Mouse (Mus musculus): ENCODE measurements around the gene Spata3. TPM values are rescaled to one million over a fixed set of nuclear protein-coding genes. Genes with fewer than 3 reads are reported as not detected.
A peak's percentile ranks its signal among the peaks of the same experiment; 100 is the strongest.

The Spata3 gene
- polyA plus RNA-seq, 1 experiment from 2014 or later = not detected

- H3K4me1 ChIP-seq = no peaks in the 10 kb centered on the region
- ATAC-seq (ENCODE audit: insufficient number of reproducible peaks, low FRiP score, low TSS enrichment, low read depth) = no peak
- H3K9ac ChIP-seq = no peak overlapping the region
- 62% methylated on average over 3 of the region's 3 CpGs for WGBS
- H3K4me2 ChIP-seq (replicated peaks) = no peak overlapping the region
- H3K4me3 ChIP-seq (replicated peaks) = no peak overlapping the region
- no peaks in the 10 kb centered on the region for H3K36me3 ChIP-seq
- peaks cover 5% of the 10 kb centered on the region; the same call in 1 of the 2 replicates for H3K27me3 ChIP-seq
- H3K27ac ChIP-seq (replicated peaks) = no peak overlapping the region
- H3K9me3 ChIP-seq (replicated peaks) = no peaks in the 10 kb centered on the region
Measured at GRCm38 (mm10) chr1:86038191-86038951, 21.8 kb downstream of the Spata3 start.

- Histone ChIP-seq H3K9ac (no peak overlapping the region), H3K4me2 (replicated peaks) (no peak overlapping the region), H3K27me3 (peaks cover 22% of the 10 kb centered on the region), H3K9me3 (replicated peaks) (no peaks in the 10 kb centered on the region), H3K36me3 (no peaks in the 10 kb centered on the region), H3K4me1 (no peaks in the 10 kb centered on the region), H3K4me3 (replicated peaks) (no peak overlapping the region), H3K27ac (replicated peaks) (no peak overlapping the region)
- no peak for ATAC-seq (ENCODE audit: insufficient number of reproducible peaks, low FRiP score, low TSS enrichment, low read depth)
- WGBS = 71% methylated on average over 4 of the region's 4 CpGs
Measured at GRCm38 (mm10) chr1:86040131-86040530, 23.5 kb downstream of the Spata3 start.

GRCm38 (mm10) chr1:86040817-86041216, 24.2 kb downstream of the Spata3 start:
- Histone ChIP-seq H3K27ac (replicated peaks) (no peak overlapping the region), H3K4me3 (replicated peaks) (no peak overlapping the region), H3K4me2 (replicated peaks) (no peak overlapping the region), H3K9ac (no peak overlapping the region), H3K9me3 (replicated peaks) (no peaks in the 10 kb centered on the region), H3K4me1 (peaks cover 2% of the 10 kb centered on the region), H3K36me3 (no peaks in the 10 kb centered on the region), H3K27me3 (peaks cover 28% of the 10 kb centered on the region)
- ATAC-seq (ENCODE audit: insufficient number of reproducible peaks, low FRiP score, low TSS enrichment, low read depth) = no peak
- WGBS = 92% methylated on average over 3 of the region's 3 CpGs

- Histone ChIP-seq H3K4me3 (replicated peaks) (no peak overlapping the region), H3K36me3 (no peaks in the 10 kb centered on the region), H3K9ac (no peak overlapping the region), H3K27me3 (peaks cover 62% of the 10 kb centered on the region), H3K4me1 (peaks cover 15% of the 10 kb centered on the region), H3K27ac (replicated peaks) (no peak overlapping the region), H3K9me3 (replicated peaks) (no peaks in the 10 kb centered on the region), H3K4me2 (replicated peaks) (no peak overlapping the region)
- 53% methylated on average over 4 of the region's 4 CpGs for WGBS
- ATAC-seq (ENCODE audit: insufficient number of reproducible peaks, low FRiP score, low TSS enrichment, low read depth) = no peak
Measured at GRCm38 (mm10) chr1:86045056-86045455, 28.4 kb downstream of the Spata3 start.

GRCm38 (mm10) chr1:86045848-86046805, 29.5 kb downstream of the Spata3 start, which contains the start of gene 2810459M11Rik:
Gene 2810459M11Rik, plus strand, starts transcription at chr1:86045863.
- H3K27me3 ChIP-seq = peaks cover 62% of the 10 kb centered on the region
- H3K4me3 ChIP-seq (replicated peaks) = peak within 1 kb of the TSS; percentile 53
- H3K9me3 ChIP-seq (replicated peaks) = no peaks in the 10 kb centered on the region
- ATAC-seq (ENCODE audit: insufficient number of reproducible peaks, low FRiP score, low TSS enrichment, low read depth) = peak; percentile 22; the same call in 1 of the 2 replicates
- H3K36me3 ChIP-seq = no peaks in the 10 kb centered on the region
- peak within 1 kb of the TSS; percentile 31 for H3K9ac ChIP-seq
- whole genome bisulfite sequencing = under 1% methylated on average over 102 of the region's 110 CpGs
- no peak within 1 kb of the TSS for H3K27ac ChIP-seq (replicated peaks)
- peak within 1 kb of the TSS; percentile 97 for H3K4me2 ChIP-seq (replicated peaks)
- H3K4me1 ChIP-seq = peaks cover 15% of the 10 kb centered on the region

GRCm38 (mm10) chr1:86046833-86047563, 30.4 kb downstream of the Spata3 start:
- H3K27me3 ChIP-seq = peaks cover 62% of the 10 kb centered on the region
- WGBS = 8% methylated on average over 24 of the region's 24 CpGs

GRCm38 (mm10) chr1:86048231-86048630, 31.6 kb downstream of the Spata3 start:
- no peak overlapping the region for H3K27ac ChIP-seq (replicated peaks)
- no peaks in the 10 kb centered on the region for H3K36me3 ChIP-seq
- H3K27me3 ChIP-seq = peaks cover 58% of the 10 kb centered on the region
- no peak overlapping the region for H3K4me2 ChIP-seq (replicated peaks)
- WGBS = 73% methylated on average over 4 of the region's 4 CpGs
- no peak overlapping the region for H3K4me3 ChIP-seq (replicated peaks)
- ATAC-seq (ENCODE audit: insufficient number of reproducible peaks, low FRiP score, low TSS enrichment, low read depth) = no peak
- no peak overlapping the region for H3K9ac ChIP-seq
- H3K9me3 ChIP-seq (replicated peaks) = no peaks in the 10 kb centered on the region
- peaks cover 15% of the 10 kb centered on the region for H3K4me1 ChIP-seq

More at GRCm38 (mm10) chr1:86046833-86047563, 30.4 kb downstream of the Spata3 start:
- ATAC-seq (ENCODE audit: insufficient number of reproducible peaks, low FRiP score, low TSS enrichment, low read depth) = no peak
- no peak overlapping the region for H3K9ac ChIP-seq
- no peak overlapping the region for H3K27ac ChIP-seq (replicated peaks)
- no peaks in the 10 kb centered on the region for H3K36me3 ChIP-seq
- no peaks in the 10 kb centered on the region for H3K9me3 ChIP-seq (replicated peaks)
- peaks cover 15% of the 10 kb centered on the region for H3K4me1 ChIP-seq
- H3K4me3 ChIP-seq (replicated peaks) = peak overlapping the region; percentile 53
- peak overlapping the region; percentile 97 for H3K4me2 ChIP-seq (replicated peaks)

- Histone ChIP-seq H3K4me2 (replicated peaks) (no peak overlapping the region), H3K4me1 (peaks cover 15% of the 10 kb centered on the region), H3K27me3 (peaks cover 53% of the 10 kb centered on the region), H3K9me3 (replicated peaks) (no peaks in the 10 kb centered on the region), H3K27ac (replicated peaks) (no peak overlapping the region), H3K4me3 (replicated peaks) (no peak overlapping the region), H3K9ac (no peak overlapping the region), H3K36me3 (no peaks in the 10 kb centered on the region)
- WGBS = 83% methylated on average over 3 of the region's 3 CpGs
- no peak for ATAC-seq (ENCODE audit: insufficient number of reproducible peaks, low FRiP score, low TSS enrichment, low read depth)
Measured at GRCm38 (mm10) chr1:86048744-86049143, 32.1 kb downstream of the Spata3 start.

- H3K27me3 ChIP-seq = peaks cover 8% of the 10 kb centered on the region
- peak; percentile 57 for ATAC-seq (ENCODE audit: insufficient number of reproducible peaks, low FRiP score, low TSS enrichment, low read depth)
- no peaks in the 10 kb centered on the region for H3K4me1 ChIP-seq
- H3K27ac ChIP-seq (replicated peaks) = no peak overlapping the region
- H3K9me3 ChIP-seq (replicated peaks) = no peaks in the 10 kb centered on the region
- H3K4me2 ChIP-seq (replicated peaks) = no peak overlapping the region
- WGBS = 68% methylated on average over 12 of the region's 12 CpGs
- no peak overlapping the region for H3K4me3 ChIP-seq (replicated peaks)
- no peaks in the 10 kb centered on the region for H3K36me3 ChIP-seq
- no peak overlapping the region for H3K9ac ChIP-seq
Measured at GRCm38 (mm10) chr1:86053198-86053921, 36.7 kb downstream of the Spata3 start.

GRCm38 (mm10) chr1:86054943-86055342, 38.3 kb downstream of the Spata3 start:
- no peaks in the 10 kb centered on the region for H3K36me3 ChIP-seq
- no peak overlapping the region for H3K9ac ChIP-seq
- 0 out of 2 replicates have a peak, but pooled peaks cover 3% of the 10 kb centered on the region for H3K4me1 ChIP-seq
- H3K27ac ChIP-seq (replicated peaks) = no peak overlapping the region
- no peak for ATAC-seq (ENCODE audit: insufficient number of reproducible peaks, low FRiP score, low TSS enrichment, low read depth)
- no peak overlapping the region for H3K4me2 ChIP-seq (replicated peaks)
- no peaks in the 10 kb centered on the region for H3K9me3 ChIP-seq (replicated peaks)
- 50% methylated on average over 3 of the region's 3 CpGs for WGBS
- H3K27me3 ChIP-seq = no peaks in the 10 kb centered on the region
- no peak overlapping the region for H3K4me3 ChIP-seq (replicated peaks)
